ENCODE assay signal across 8 mouse cellular contexts in genomic region chr11:20830686-20831505, GRCm38 (mm10). TPM values are rescaled to one million over a fixed set of nuclear protein-coding genes. Genes with fewer than 3 reads are reported as not detected.
A peak's percentile ranks its signal among the peaks of the same experiment; 100 is the strongest.
DNase-seq lines count a peak whose midpoint lies in the region; ATAC-seq and TF ChIP-seq lines count a peak whose summit lies in the region.

Gene Lgalsl (minus strand): TSS chr11:20831056.

- H3K27ac ChIP-seq in embryonic facial prominence, embryonic 12.5 days: peak within 1 kb of the TSS; percentile 79
- peak within 1 kb of the TSS; percentile 96 for H3K27ac ChIP-seq in limb, embryonic 10.5 days
- peak within 1 kb of the TSS; percentile 54 for H3K27ac ChIP-seq in midbrain, embryonic 11.5 days (ENCODE audit: low read depth, low read length)
- H3K27ac ChIP-seq in small intestine, adult 2 months (ENCODE audit: insufficient read depth, low read depth, low read length): peak within 1 kb of the TSS; percentile 94

- peak; percentile 74 for ATAC-seq in embryonic facial prominence, embryonic 12.5 days (ENCODE audit: insufficient number of reproducible peaks, insufficient read depth, low FRiP score, low TSS enrichment)
- peak; percentile 90 for ATAC-seq in midbrain, embryonic 11.5 days (ENCODE audit: low FRiP score)
- no peak for ATAC-seq in monocyte, adult 5-6 weeks (replicated peaks; ENCODE audit: insufficient number of reproducible peaks, low FRiP score, low TSS enrichment, poor library complexity, severe bottlenecking)

- H3K27me3 ChIP-seq in embryonic facial prominence, embryonic 12.5 days: no peaks in the 10 kb centered on the region
- peaks cover 16% of the 10 kb centered on the region; the same call in 1 of the 2 replicates for H3K27me3 ChIP-seq in limb, embryonic 10.5 days (ENCODE audit: low read depth, poor library complexity, severe bottlenecking)
- peaks cover 6% of the 10 kb centered on the region for H3K27me3 ChIP-seq in midbrain, embryonic 11.5 days (ENCODE audit: control insufficient read depth, insufficient read depth, low read length)
- no peaks in the 10 kb centered on the region for H3K27me3 ChIP-seq in small intestine, adult 2 months (ENCODE audit: control insufficient read depth, insufficient read depth, low read length)

- peak; percentile 89 for DNase-seq in adrenal gland, postnatal 14 days
- peak; percentile 99 for DNase-seq in heart, adult 11 months
- peak; percentile 75 for DNase-seq in kidney, adult 11 months
- DNase-seq in limb, embryonic 10.5 days (ENCODE audit: low spot score): peak; percentile 83
- DNase-seq in midbrain, embryonic 11.5 days (ENCODE audit: low spot score, missing footprints): peak; percentile 97

- peak within 1 kb of the TSS; percentile 75 for H3K4me3 ChIP-seq in embryonic facial prominence, embryonic 12.5 days
- H3K4me3 ChIP-seq in limb, embryonic 10.5 days: peak within 1 kb of the TSS; percentile 73
- peak within 1 kb of the TSS; percentile 93 for H3K4me3 ChIP-seq in midbrain, embryonic 11.5 days (ENCODE audit: low read depth, low read length)
- H3K4me3 ChIP-seq in small intestine, adult 2 months (ENCODE audit: low read depth, low read length): peak within 1 kb of the TSS; percentile 78

- peaks cover 10% of the 10 kb centered on the region; the same call in 1 of the 2 replicates for H3K36me3 ChIP-seq in embryonic facial prominence, embryonic 12.5 days
- H3K36me3 ChIP-seq in limb, embryonic 10.5 days: peaks cover 31% of the 10 kb centered on the region
- H3K36me3 ChIP-seq in midbrain, embryonic 11.5 days (ENCODE audit: control insufficient read depth, insufficient read depth, low read length): no peaks in the 10 kb centered on the region
- peaks cover 20% of the 10 kb centered on the region for H3K36me3 ChIP-seq in small intestine, adult 2 months (ENCODE audit: control insufficient read depth, insufficient read depth, low read length)

- no peaks in the 10 kb centered on the region for H3K9me3 ChIP-seq in embryonic facial prominence, embryonic 12.5 days
- no peaks in the 10 kb centered on the region for H3K9me3 ChIP-seq in limb, embryonic 10.5 days (replicated peaks)
- no peaks in the 10 kb centered on the region for H3K9me3 ChIP-seq in midbrain, embryonic 11.5 days (ENCODE audit: control insufficient read depth, low read length)

- H3K4me2 ChIP-seq in embryonic facial prominence, embryonic 12.5 days (replicated peaks): peak within 1 kb of the TSS; percentile 88
- H3K4me2 ChIP-seq in midbrain, embryonic 11.5 days: peak within 1 kb of the TSS; percentile 76

- H3K9ac ChIP-seq in embryonic facial prominence, embryonic 12.5 days: peak within 1 kb of the TSS; percentile 82
- peak within 1 kb of the TSS; percentile 93 for H3K9ac ChIP-seq in midbrain, embryonic 11.5 days (ENCODE audit: low read length)

- WGBS in embryonic facial prominence, embryonic 12.5 days: under 1% methylated on average over 94 of the region's 102 CpGs
- under 1% methylated on average over 102 of the region's 102 CpGs for WGBS in limb, embryonic 10.5 days
- under 1% methylated on average over 100 of the region's 102 CpGs for WGBS in midbrain, embryonic 11.5 days
- under 1% methylated on average over 102 of the region's 102 CpGs for WGBS in small intestine, adult 2 months

- TF ChIP-seq CTCF in small intestine, adult 2 months (IDR thresholded peaks at IDR 0.05; ENCODE audit: extremely low read depth, insufficient read length, insufficient replicate concordance, low read depth, low read length): peak; percentile 33; the same call in 1 of the 2 replicates

- peaks cover 19% of the 10 kb centered on the region for H3K4me1 ChIP-seq in embryonic facial prominence, embryonic 12.5 days
- peaks cover 36% of the 10 kb centered on the region for H3K4me1 ChIP-seq in limb, embryonic 10.5 days
- H3K4me1 ChIP-seq in midbrain, embryonic 11.5 days (ENCODE audit: control insufficient read depth, insufficient read depth, low read length): peaks cover 15% of the 10 kb centered on the region
- H3K4me1 ChIP-seq in small intestine, adult 2 months (ENCODE audit: control insufficient read depth, insufficient read depth, insufficient read length, low read length): peaks cover 9% of the 10 kb centered on the region; the same call in 1 of the 2 replicates

- peak; percentile 66 for TF ChIP-seq POLR2A in small intestine, adult 2 months (IDR thresholded peaks at IDR 0.05; ENCODE audit: low read depth, low read length)

RNA-seq across cellular contexts. Expression of gene Lgalsl, which starts in this region (rescaled TPM):
- 23.9 and 27.7 TPM in 2 replicates for total RNA-seq in adrenal gland, postnatal 14 days (2021)
- polyA plus RNA-seq in embryonic facial prominence, embryonic 12.5 days (2016; fragmentation: Nextera tagmentation; extraction: Ambion mirVana): 43.1 and 44.6 TPM in 2 replicates
- polyA plus RNA-seq in limb, embryonic 10.5 days (2016; fragmentation: Nextera tagmentation; extraction: Ambion mirVana): 29.8 and 31.3 TPM in 2 replicates
- 26.6 and 29.4 TPM in 2 replicates for polyA plus RNA-seq in midbrain, embryonic 11.5 days (2014; fragmentation: Nextera tagmentation; extraction: Ambion mirVana)
- 2.7 and 4.5 TPM in 2 replicates for polyA plus RNA-seq in small intestine, adult 2 months (2012; rRNA removed)
- total RNA-seq in monocyte, adult 5-6 weeks (2017): 2.4 to 11.7 TPM (median 3.9 TPM) in 3 replicates
